Mouse (Mus musculus): ENCODE data around the gene Hmx1. TPM values are rescaled to one million over a fixed set of nuclear protein-coding genes. Genes with fewer than 3 reads are reported as not detected.
A peak's percentile ranks its signal among the peaks of the same experiment; 100 is the strongest.

Gene Hmx1
- polyA plus RNA-seq, 1 experiment from 2014 or later, result not detected

- Histone ChIP-seq H3K9ac (ENCODE audit: low read length) (no peak overlapping the region), H3K27me3 (replicated peaks; ENCODE audit: control insufficient read depth, insufficient read depth, low read length) (no peaks in the 10 kb centered on the region), H3K9me3 (replicated peaks; ENCODE audit: control insufficient read depth, low read length) (no peaks in the 10 kb centered on the region), H3K4me1 (ENCODE audit: control insufficient read depth, insufficient read depth, low read length) (no peaks in the 10 kb centered on the region), H3K4me2 (ENCODE audit: low read length) (no peak overlapping the region), H3K4me3 (ENCODE audit: low read depth, low read length) (no peak overlapping the region), H3K36me3 (ENCODE audit: control insufficient read depth, insufficient read depth, low read length) (no peaks in the 10 kb centered on the region), H3K27ac (ENCODE audit: low read depth, low read length) (no peak overlapping the region)
- 86% methylated on average over 6 of the region's 6 CpGs for WGBS
- ATAC-seq (no peak), DNase-seq (ENCODE audit: low spot score) (no peak)
These were observed 49.9 kb downstream of the Hmx1 start for GRCm38 (mm10) chr5:35438805-35439204.

GRCm38 (mm10) chr5:35440459-35440858, 51.6 kb downstream of the Hmx1 start:
- Histone ChIP-seq H3K4me3 (ENCODE audit: low read depth, low read length) (no peak overlapping the region), H3K36me3 (ENCODE audit: control insufficient read depth, insufficient read depth, low read length) (no peaks in the 10 kb centered on the region), H3K9ac (ENCODE audit: low read length) (no peak overlapping the region), H3K4me1 (ENCODE audit: control insufficient read depth, insufficient read depth, low read length) (no peaks in the 10 kb centered on the region), H3K27ac (ENCODE audit: low read depth, low read length) (no peak overlapping the region), H3K27me3 (replicated peaks; ENCODE audit: control insufficient read depth, insufficient read depth, low read length) (no peaks in the 10 kb centered on the region), H3K9me3 (replicated peaks; ENCODE audit: control insufficient read depth, low read length) (no peaks in the 10 kb centered on the region), H3K4me2 (ENCODE audit: low read length) (no peak overlapping the region)
- ATAC-seq (no peak), DNase-seq (ENCODE audit: low spot score) (no peak)
- WGBS, result 48% methylated on average over 8 of the region's 8 CpGs

DNA sequence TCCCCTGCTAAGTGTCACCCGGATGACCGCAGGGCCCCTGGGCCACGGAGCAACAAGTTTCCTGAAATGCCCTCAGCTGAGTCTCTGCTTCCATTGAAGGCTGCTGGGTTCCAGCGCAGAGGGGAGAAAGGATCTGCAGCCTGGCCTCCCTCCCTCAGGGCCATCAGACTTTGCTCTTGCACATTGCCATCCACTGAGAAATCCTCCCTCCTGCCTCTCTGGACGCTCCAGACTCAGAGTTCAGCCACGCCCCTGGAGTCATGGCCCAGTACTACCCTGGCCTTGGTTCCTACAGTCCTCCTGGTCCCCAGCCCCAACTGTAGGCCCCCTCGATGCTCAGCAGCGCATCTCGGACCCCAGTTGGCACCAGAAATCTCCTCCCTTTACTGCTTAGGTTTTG, 52.5 kb downstream of the Hmx1 start:
- WGBS, result 81% methylated on average over 9 of the region's 9 CpGs
- DNase-seq (ENCODE audit: low spot score), result no peak
- H3K36me3 ChIP-seq (ENCODE audit: control insufficient read depth, insufficient read depth, low read length), result no peaks in the 10 kb centered on the region
- H3K4me3 ChIP-seq (ENCODE audit: low read depth, low read length), result no peak overlapping the region
- ATAC-seq, result no peak
- H3K4me1 ChIP-seq (ENCODE audit: control insufficient read depth, insufficient read depth, low read length), result no peaks in the 10 kb centered on the region
- H3K27ac ChIP-seq (ENCODE audit: low read depth, low read length), result no peak overlapping the region
- H3K9me3 ChIP-seq (replicated peaks; ENCODE audit: control insufficient read depth, low read length), result no peaks in the 10 kb centered on the region
- H3K4me2 ChIP-seq (ENCODE audit: low read length), result no peak overlapping the region
- no peak overlapping the region for H3K9ac ChIP-seq (ENCODE audit: low read length)
- H3K27me3 ChIP-seq (replicated peaks; ENCODE audit: control insufficient read depth, insufficient read depth, low read length), result no peaks in the 10 kb centered on the region

DNA sequence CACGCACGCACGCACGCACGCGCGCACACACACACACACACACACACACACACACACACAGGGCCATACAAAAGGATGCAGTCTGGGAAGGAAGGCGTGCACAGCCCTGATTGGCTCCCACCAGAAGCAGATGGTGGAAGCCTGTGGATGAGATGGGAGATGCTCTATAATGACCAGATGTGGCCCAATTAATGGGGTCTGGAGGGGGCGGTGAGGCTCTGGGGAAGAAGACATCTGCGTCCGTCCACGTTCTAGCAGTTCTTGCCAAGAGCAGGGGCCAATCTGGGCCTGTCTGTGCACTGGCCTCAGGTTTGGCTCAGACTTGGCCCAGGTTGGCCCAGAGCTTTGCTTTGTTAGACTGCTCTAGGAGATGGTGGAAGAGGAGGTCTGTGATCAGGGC, 55.8 kb downstream of the Hmx1 start:
- DNase-seq (ENCODE audit: low spot score), result no peak
- Histone ChIP-seq H3K4me3 (ENCODE audit: low read depth, low read length) (no peak overlapping the region), H3K9ac (ENCODE audit: low read length) (no peak overlapping the region), H3K27me3 (replicated peaks; ENCODE audit: control insufficient read depth, insufficient read depth, low read length) (no peaks in the 10 kb centered on the region), H3K27ac (ENCODE audit: low read depth, low read length) (no peak overlapping the region), H3K36me3 (ENCODE audit: control insufficient read depth, insufficient read depth, low read length) (no peaks in the 10 kb centered on the region), H3K4me1 (ENCODE audit: control insufficient read depth, insufficient read depth, low read length) (peaks cover 9% of the 10 kb centered on the region; the same call in 1 of the 2 replicates), H3K4me2 (ENCODE audit: low read length) (no peak overlapping the region), H3K9me3 (replicated peaks; ENCODE audit: control insufficient read depth, low read length) (no peaks in the 10 kb centered on the region)
- 87% methylated on average over 12 of the region's 12 CpGs for WGBS
- ATAC-seq, result no peak

GRCm38 (mm10) chr5:35447656-35448443, 58.9 kb downstream of the Hmx1 start:
- WGBS, result 16% methylated on average over 27 of the region's 27 CpGs
- Histone ChIP-seq H3K27me3 (replicated peaks; ENCODE audit: control insufficient read depth, insufficient read depth, low read length) (no peaks in the 10 kb centered on the region), H3K9ac (ENCODE audit: low read length) (peak overlapping the region; percentile 55), H3K4me2 (ENCODE audit: low read length) (peak overlapping the region; percentile 57), H3K9me3 (replicated peaks; ENCODE audit: control insufficient read depth, low read length) (no peaks in the 10 kb centered on the region), H3K27ac (ENCODE audit: low read depth, low read length) (0 out of 2 replicates have a peak overlapping the region, but pooled peaks have one; percentile 5), H3K4me1 (ENCODE audit: control insufficient read depth, insufficient read depth, low read length) (peaks cover 11% of the 10 kb centered on the region; the same call in 1 of the 2 replicates), H3K4me3 (ENCODE audit: low read depth, low read length) (peak overlapping the region; percentile 23), H3K36me3 (ENCODE audit: control insufficient read depth, insufficient read depth, low read length) (no peaks in the 10 kb centered on the region)
- DNase-seq (ENCODE audit: low spot score) (peak; percentile 91), ATAC-seq (peak; percentile 92)

Other genes with a start within 250 kb of the Hmx1 start
- 0.89 and 0.94 TPM in 2 replicates for gene Adra2c, start 110.8 kb upstream of the Hmx1 start, polyA plus RNA-seq (2014; fragmentation: Nextera tagmentation; extraction: Ambion mirVana)
- gene Cpz, start 136.6 kb downstream of the Hmx1 start, polyA plus RNA-seq (2014; fragmentation: Nextera tagmentation; extraction: Ambion mirVana), result 0.88 and 1.4 TPM in 2 replicates
- 6.1 and 8.3 TPM in 2 replicates for gene Trmt44, start 186.0 kb downstream of the Hmx1 start, polyA plus RNA-seq (2014; fragmentation: Nextera tagmentation; extraction: Ambion mirVana)
- 14.5 and 15.2 TPM in 2 replicates for gene Acox3, start 193.9 kb downstream of the Hmx1 start, polyA plus RNA-seq (2014; fragmentation: Nextera tagmentation; extraction: Ambion mirVana)